Mouse (Mus musculus) heart, embryonic 16.5 days (tissue): ENCODE data around the gene Lama2. TPM values are rescaled to one million over a fixed set of nuclear protein-coding genes. Genes with fewer than 3 reads are reported as not detected.

Experiments used
- ATAC-seq: fragments of 200-750 bp; cut with Nextera tagmentation; replicated peaks from 2 replicates; pipeline ENCODE4 v1.8.0; 2017; ENCODE audit warnings: moderate number of reproducible peaks; ENCODE audit not compliant: insufficient read depth, low FRiP score; ENCODE audit errors: extremely low read depth
- H3K27ac ChIP-seq: fragments of 300-500 bp; sonication (generic); 2 replicates; pipeline ENCODE4 v1.5.1; 2014; ENCODE audit warnings: mild to moderate bottlenecking, low read length, control low read depth, moderate library complexity
- H3K27me3 ChIP-seq: fragments of 300-500 bp; sonication (generic); 2 replicates; pipeline ENCODE4 v1.6.1; 2014; ENCODE audit warnings: low read length, mixed read lengths; ENCODE audit not compliant: control insufficient read depth, insufficient read depth
- H3K36me3 ChIP-seq: fragments of 300-500 bp; sonication (generic); 2 replicates; pipeline ENCODE4 v1.6.1; 2014; ENCODE audit not compliant: control insufficient read depth, insufficient read depth
- H3K4me1 ChIP-seq: fragments of 300-500 bp; sonication (generic); 2 replicates; pipeline ENCODE4 v1.6.1; 2014; ENCODE audit warnings: low read length, mixed read lengths; ENCODE audit not compliant: control insufficient read depth, insufficient read depth
- H3K4me2 ChIP-seq: fragments of 300-500 bp; sonication (generic); 2 replicates; pipeline ENCODE4 v1.6.1; 2014; ENCODE audit warnings: low read depth, mild to moderate bottlenecking, control low read depth, low read length
- H3K4me3 ChIP-seq: fragments of 300-500 bp; sonication (generic); 2 replicates; pipeline ENCODE4 v1.5.1; 2014; ENCODE audit warnings: mild to moderate bottlenecking, control low read depth, low read length
- H3K9ac ChIP-seq: fragments of 300-500 bp; sonication (generic); 2 replicates; pipeline ENCODE4 v1.6.1; 2014; ENCODE audit warnings: low read length, control low read depth
- H3K9me3 ChIP-seq: fragments of 300-500 bp; sonication (generic); replicated peaks from 2 replicates; pipeline ENCODE4 v1.6.1; 2016; ENCODE audit warnings: low read length; ENCODE audit not compliant: control insufficient read depth
- WGBS: fragments of 180-500 bp; shearing (Covaris S2); extraction: QIAGEN DNeasy Blood & Tissue Kit; methylation state at CpG from one replicate; pipeline ENCODE4 v1.1.7; 2014; 5-methylcytosine and 5-hydroxymethylcytosine counted together
- polyA plus RNA-seq: library from polyadenylated mRNA; unstranded; fragments of >200 nt; fragmentation: Nextera tagmentation; extraction: Ambion mirVana; gene quantifications from 2 replicates; pipeline ENCODE4 v1.2.1, GENCODE M21; 2015

Lama2 gene
- polyA plus RNA-seq, 1 experiment from 2014 or later: 20.3 TPM

DNA sequence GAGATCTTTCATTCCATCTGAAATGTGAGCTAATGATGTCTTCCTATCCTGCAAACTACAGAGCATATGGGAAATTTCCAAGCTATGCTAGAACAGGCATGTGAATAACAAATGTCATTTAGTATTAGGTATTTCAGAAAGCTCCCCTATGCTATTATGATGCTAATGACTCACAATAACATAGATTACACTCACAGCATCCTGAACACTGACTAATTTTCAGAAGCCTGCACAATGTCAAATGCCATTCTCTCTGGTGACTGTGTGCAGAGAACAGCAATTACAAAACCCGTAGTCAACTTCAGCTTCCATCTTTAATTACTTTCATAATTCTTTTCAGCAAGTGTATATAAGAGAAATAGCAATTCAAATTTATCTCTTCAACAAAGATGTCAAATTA, 596.9 kb downstream of the Lama2 start:
- Histone ChIP-seq H3K4me2 (no peak overlapping the region), H3K9me3 (no peaks in the 10 kb centered on the region), H3K36me3 (no peaks in the 10 kb centered on the region), H3K27me3 (no peaks in the 10 kb centered on the region), H3K27ac (no peak overlapping the region), H3K4me1 (no peaks in the 10 kb centered on the region), H3K4me3 (no peak overlapping the region), H3K9ac (no peak overlapping the region)
- no peak for ATAC-seq
- 53% methylated on average over 1 of the region's 1 CpGs for WGBS

DNA sequence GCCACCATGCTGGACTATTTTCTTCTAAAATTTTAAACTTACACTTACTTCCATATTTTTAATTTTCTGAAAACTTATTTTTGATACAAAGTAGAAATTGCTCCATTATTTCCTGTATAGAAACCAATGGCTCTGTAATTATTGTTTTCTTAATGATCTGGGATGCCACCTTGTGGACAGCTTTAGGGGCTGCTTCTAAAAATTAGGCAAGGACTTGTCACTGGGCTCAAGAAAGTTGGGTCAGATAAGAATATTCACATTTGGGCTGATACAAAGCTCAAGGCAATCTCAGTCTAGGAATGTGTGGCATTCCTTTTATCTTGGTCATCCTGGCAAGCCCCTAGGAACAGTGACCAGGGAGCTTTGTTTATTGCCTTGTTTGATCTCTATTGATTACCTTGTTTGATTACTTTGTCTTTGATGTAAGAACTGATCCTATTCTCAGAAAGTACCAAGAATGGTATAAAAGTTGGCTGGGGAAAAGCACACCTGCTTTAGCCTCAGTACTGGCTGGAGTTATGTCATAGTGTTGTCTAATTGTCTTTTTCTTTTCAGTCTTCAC, 606.7 kb downstream of the Lama2 start:
- Histone ChIP-seq H3K36me3 (no peaks in the 10 kb centered on the region), H3K27me3 (no peaks in the 10 kb centered on the region), H3K4me2 (no peak overlapping the region), H3K9ac (no peak overlapping the region), H3K4me1 (no peaks in the 10 kb centered on the region), H3K4me3 (no peak overlapping the region), H3K9me3 (no peaks in the 10 kb centered on the region), H3K27ac (no peak overlapping the region)
- ATAC-seq: no peak

DNA sequence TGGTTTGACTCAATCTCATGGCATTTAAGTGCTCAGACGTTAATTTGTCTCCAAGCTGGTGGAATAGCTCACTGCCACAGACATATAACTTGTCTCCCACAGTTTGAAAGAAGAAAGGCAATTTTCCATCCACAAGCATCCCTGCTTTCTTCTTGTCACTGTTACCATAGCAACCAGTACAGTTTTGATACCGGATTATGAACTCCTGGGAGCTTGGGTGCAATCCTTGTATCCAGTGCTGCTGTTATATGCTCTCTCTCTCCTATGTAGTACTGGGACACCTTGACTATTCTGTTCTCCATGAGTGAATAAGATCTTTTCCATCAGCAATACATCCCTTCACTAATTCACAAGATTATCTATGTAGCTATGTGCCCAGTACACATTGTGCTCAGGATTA, 612.2 kb downstream of the Lama2 start:
- H3K36me3 ChIP-seq: no peaks in the 10 kb centered on the region
- no peak overlapping the region for H3K4me2 ChIP-seq
- H3K27me3 ChIP-seq: no peaks in the 10 kb centered on the region
- no peak overlapping the region for H3K27ac ChIP-seq
- no peaks in the 10 kb centered on the region for H3K9me3 ChIP-seq
- 72% methylated on average over 2 of the region's 2 CpGs for WGBS
- H3K4me3 ChIP-seq: no peak overlapping the region
- no peaks in the 10 kb centered on the region for H3K4me1 ChIP-seq
- no peak for ATAC-seq
- H3K9ac ChIP-seq: no peak overlapping the region

DNA sequence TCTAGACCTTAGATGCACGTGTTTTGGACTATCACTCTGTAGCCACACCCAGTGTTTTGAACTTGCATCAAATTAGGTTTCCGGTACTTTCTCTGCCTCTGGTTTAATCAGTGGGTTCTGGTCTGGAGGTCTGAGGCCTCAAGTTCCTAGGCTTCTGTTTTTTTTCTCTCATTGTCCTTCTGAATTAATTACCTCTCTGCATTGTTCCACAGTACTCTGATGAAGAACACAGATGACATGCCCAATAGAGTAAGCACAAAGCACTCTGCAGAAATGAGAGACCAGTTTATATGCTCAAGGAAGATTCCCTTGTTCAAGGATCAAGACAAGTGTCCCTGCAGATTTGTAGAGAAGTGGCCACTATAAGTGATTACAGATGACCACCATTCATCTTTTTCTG, 613.8 kb downstream of the Lama2 start:
- ATAC-seq: no peak

DNA sequence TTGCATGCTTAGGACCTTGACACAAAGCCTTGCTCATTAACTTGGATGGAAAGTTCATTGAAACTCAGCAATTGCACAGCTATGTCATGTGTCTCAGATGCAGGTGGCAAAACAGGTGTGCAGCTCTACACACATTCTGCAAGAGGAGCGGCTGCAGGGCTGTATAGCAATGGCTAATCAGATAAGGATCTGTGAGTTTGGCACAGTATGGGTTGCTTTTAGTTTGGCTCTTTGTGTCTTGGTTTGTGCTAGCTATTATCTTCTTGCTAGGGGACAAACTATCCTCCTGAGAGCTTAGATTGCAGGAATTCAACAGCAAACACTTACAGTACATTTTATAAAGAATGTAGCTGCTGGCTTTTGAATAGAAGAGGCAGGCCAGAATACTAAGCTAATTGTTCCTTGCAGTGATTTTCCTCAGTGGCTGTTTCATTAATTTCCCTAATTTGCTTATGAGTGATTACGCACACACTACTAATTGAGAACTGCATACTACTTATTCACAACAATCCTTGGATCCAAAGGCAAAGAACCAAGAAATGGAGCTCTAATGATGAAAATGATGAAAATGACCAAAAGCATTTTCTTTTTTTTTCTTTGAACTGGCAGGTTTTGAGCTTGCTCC, 617.9 kb downstream of the Lama2 start:
- no peaks in the 10 kb centered on the region for H3K9me3 ChIP-seq
- H3K4me1 ChIP-seq: no peaks in the 10 kb centered on the region
- H3K4me3 ChIP-seq: no peak overlapping the region
- H3K27me3 ChIP-seq: no peaks in the 10 kb centered on the region
- no peak overlapping the region for H3K27ac ChIP-seq
- no peak for ATAC-seq
- H3K36me3 ChIP-seq: no peaks in the 10 kb centered on the region
- H3K9ac ChIP-seq: no peak overlapping the region
- no peak overlapping the region for H3K4me2 ChIP-seq
- WGBS: 91% methylated on average over 2 of the region's 2 CpGs

More for the DNA sequence above, 613.8 kb downstream of the Lama2 start:
- Histone ChIP-seq H3K27ac (no peak overlapping the region), H3K36me3 (no peaks in the 10 kb centered on the region), H3K4me1 (no peaks in the 10 kb centered on the region), H3K4me3 (no peak overlapping the region), H3K4me2 (no peak overlapping the region), H3K9me3 (no peaks in the 10 kb centered on the region), H3K9ac (no peak overlapping the region), H3K27me3 (no peaks in the 10 kb centered on the region)
- 55% methylated on average over 2 of the region's 2 CpGs for WGBS

DNA sequence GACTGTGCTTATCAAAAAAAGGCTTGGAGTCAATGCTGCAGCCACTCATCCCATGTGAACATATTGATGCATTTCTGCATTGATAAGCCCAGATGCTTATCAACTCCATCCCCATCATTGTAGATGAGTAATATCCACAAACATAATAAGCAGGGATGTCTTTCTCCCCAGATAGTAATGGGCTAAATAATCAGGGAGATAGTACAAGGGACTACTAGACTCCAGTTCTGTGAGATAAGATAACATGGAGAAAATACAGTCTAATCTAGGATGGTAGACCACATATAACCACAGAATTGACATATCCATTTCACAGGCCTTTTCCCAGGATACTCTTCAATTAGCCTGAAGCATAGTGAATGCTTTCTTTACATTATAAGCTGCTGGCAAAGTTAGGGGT, 622.9 kb downstream of the Lama2 start:
- H3K4me2 ChIP-seq: no peak overlapping the region
- H3K36me3 ChIP-seq: no peaks in the 10 kb centered on the region
- H3K9me3 ChIP-seq: no peaks in the 10 kb centered on the region
- no peaks in the 10 kb centered on the region for H3K27me3 ChIP-seq
- ATAC-seq: no peak
- no peak overlapping the region for H3K9ac ChIP-seq
- no peaks in the 10 kb centered on the region for H3K4me1 ChIP-seq
- no peak overlapping the region for H3K27ac ChIP-seq
- H3K4me3 ChIP-seq: no peak overlapping the region

DNA sequence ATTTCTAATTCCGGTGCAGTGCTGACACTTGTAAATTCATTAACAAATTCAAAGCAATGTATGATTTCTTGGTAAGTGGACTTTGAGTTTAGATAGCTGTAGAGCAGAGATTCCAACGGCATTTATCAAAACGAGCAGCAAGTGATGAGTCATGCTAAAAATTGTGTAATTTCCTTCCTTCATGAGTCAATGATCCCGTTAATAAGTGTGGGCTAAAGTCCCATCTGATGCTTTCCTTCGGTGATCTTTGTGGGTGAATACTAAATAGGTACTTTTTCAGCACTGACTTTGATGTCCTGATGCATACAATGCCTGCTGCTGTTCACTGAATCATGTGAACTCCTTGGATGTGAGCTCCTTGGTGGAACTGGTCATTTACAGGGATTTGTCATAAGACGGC, 623.6 kb downstream of the Lama2 start:
- Histone ChIP-seq H3K4me2 (no peak overlapping the region), H3K9ac (no peak overlapping the region), H3K36me3 (no peaks in the 10 kb centered on the region), H3K27ac (no peak overlapping the region), H3K27me3 (no peaks in the 10 kb centered on the region), H3K4me3 (no peak overlapping the region), H3K4me1 (no peaks in the 10 kb centered on the region), H3K9me3 (no peaks in the 10 kb centered on the region)
- WGBS: 51% methylated on average over 6 of the region's 6 CpGs
- no peak for ATAC-seq

DNA sequence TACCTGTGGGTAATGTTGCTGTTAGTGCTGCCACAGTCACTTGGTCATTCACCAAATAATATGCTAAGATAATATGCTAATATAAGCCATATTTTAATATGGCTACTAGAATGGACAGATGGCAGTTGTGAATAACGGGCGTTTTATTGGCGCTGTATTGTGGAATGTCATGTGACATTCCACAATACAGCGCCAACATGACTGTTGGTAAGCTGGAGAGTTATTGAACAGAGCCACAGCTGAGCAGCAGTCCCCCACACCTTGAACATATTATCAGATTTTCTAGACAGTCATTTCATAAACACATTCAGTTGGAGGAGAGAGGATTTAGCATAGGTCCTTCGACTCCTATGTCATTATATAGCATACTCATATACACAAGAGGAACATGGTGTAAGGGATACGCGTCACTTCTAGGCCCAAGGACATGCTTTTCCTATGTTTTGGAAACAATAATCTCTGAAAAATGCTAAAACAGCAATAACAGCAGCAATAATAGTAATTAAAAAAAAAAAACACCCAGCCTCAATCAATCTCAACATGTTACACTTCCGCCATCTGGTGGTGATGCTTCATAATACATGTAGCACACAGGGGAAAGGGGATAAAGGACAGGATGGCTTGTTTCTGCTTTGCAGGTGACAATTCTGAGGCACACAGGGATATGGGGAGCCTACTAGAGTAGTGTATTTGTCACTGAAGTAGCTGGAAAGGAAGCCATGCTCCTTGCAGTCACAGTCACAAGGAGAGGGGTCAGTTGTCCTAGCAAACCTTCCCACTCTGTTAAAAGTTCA, 624.2 kb downstream of the Lama2 start:
- WGBS: 68% methylated on average over 8 of the region's 8 CpGs
- H3K36me3 ChIP-seq: no peaks in the 10 kb centered on the region
- no peak for ATAC-seq
- no peak overlapping the region for H3K27ac ChIP-seq
- H3K9me3 ChIP-seq: no peaks in the 10 kb centered on the region
- no peak overlapping the region for H3K9ac ChIP-seq
- H3K27me3 ChIP-seq: no peaks in the 10 kb centered on the region
- no peak overlapping the region for H3K4me2 ChIP-seq
- H3K4me1 ChIP-seq: no peaks in the 10 kb centered on the region
- H3K4me3 ChIP-seq: no peak overlapping the region

DNA sequence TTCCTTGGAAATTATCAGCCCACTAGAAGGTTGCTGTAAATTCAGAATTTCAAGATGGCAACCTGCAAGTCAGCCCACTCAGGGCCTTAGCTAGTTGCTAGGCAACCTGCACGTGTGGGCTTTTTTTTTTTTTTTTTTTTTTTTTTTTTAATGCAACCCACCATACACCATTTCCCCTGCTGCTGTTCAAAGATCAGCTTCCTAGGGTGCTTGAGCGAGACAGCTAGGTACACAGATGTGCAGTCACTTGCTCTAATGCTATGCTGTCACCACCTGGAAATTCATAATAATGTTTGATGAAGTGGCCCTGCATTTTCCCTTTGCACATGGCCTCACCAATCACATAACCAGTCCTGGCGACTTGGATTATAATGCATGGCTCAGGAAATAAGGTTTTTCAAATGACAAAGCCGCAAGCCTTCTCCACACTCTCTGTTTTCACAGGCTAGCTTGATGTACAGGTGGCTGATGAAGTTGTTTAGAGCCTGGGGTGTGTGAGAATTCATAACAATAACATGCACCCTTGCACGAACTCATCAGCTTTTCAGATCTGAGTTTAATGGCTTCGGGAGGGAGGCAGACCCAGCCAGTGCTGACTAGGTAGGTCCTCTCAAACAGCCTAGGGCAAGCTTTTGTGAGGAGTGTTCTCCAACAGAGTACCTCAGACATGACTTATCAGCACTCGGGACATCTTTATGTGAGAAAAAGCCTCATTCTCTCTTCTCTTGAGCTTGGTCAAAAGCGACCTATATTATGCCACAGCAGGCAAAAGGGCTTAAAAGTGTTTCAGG, 625.4 kb downstream of the Lama2 start:
- no peaks in the 10 kb centered on the region for H3K4me1 ChIP-seq
- no peak overlapping the region for H3K4me3 ChIP-seq
- no peak overlapping the region for H3K4me2 ChIP-seq
- H3K9ac ChIP-seq: no peak overlapping the region
- no peak for ATAC-seq
- H3K27ac ChIP-seq: no peak overlapping the region
- H3K9me3 ChIP-seq: no peaks in the 10 kb centered on the region
- 75% methylated on average over 8 of the region's 8 CpGs for WGBS
- no peaks in the 10 kb centered on the region for H3K36me3 ChIP-seq
- H3K27me3 ChIP-seq: no peaks in the 10 kb centered on the region
